Mouse (Mus musculus) ES-E14 (cell line): ENCODE data around the gene Eci3. TPM values are rescaled to one million over a fixed set of nuclear protein-coding genes. Genes with fewer than 3 reads are reported as not detected.
"Not testable (repeated sequence)": the region's sequence is repeated elsewhere in the genome, so short reads cannot be mapped to it uniquely, and the experiment has no call there.

Experiments
- DNase-seq: peaks from one replicate; pipeline ENCODE4 v3.0.0-alpha.2; 2013; ENCODE audit warnings: low read depth, low spot score
- H3K27ac ChIP-seq: 2 replicates; pipeline ENCODE4 v1.5.1; 2012; ENCODE audit warnings: low read depth, mild to moderate bottlenecking, low read length, moderate library complexity, mixed read lengths; ENCODE audit not compliant: poor library complexity, insufficient read depth, severe bottlenecking
- H3K36me3 ChIP-seq: 2 replicates; pipeline ENCODE4 v1.6.1; 2012; ENCODE audit warnings: mild to moderate bottlenecking, low read length, moderate library complexity, mixed read lengths; ENCODE audit not compliant: control insufficient read depth, poor library complexity, insufficient read depth, severe bottlenecking
- H3K4me1 ChIP-seq, 2 experiments: fragments of 150-350 bp in 1 of 2; sonication (generic) in 1 of 2; 2 replicates each; pipeline ENCODE4 v1.6.1; 2012; ENCODE audit warnings: low read length in 2 of 2, mild to moderate bottlenecking in 1 of 2, mixed read lengths in 1 of 2; ENCODE audit not compliant: control insufficient read depth in 2 of 2, insufficient read depth in 2 of 2, poor library complexity in 1 of 2
- H3K4me3 ChIP-seq, 2 experiments: fragments of 150-350 bp in 1 of 2; sonication (generic) in 1 of 2; 2 replicates each; pipeline ENCODE4 v1.5.1; 2012; ENCODE audit warnings: low read length in 2 of 2, low read depth in 1 of 2, mild to moderate bottlenecking in 1 of 2, mixed read lengths in 1 of 2; ENCODE audit not compliant: insufficient read depth in 1 of 2, poor library complexity in 1 of 2, severe bottlenecking in 1 of 2
- H3K9ac ChIP-seq: 2 replicates; pipeline ENCODE4 v1.6.1; 2012; ENCODE audit warnings: low read depth, mild to moderate bottlenecking, low read length, mixed read lengths; ENCODE audit not compliant: poor library complexity, insufficient read depth, severe bottlenecking
- H3K9me3 ChIP-seq: fragments of 150-350 bp; sonication (generic); 2 replicates; pipeline ENCODE4 v1.6.1; 2012; ENCODE audit warnings: low read depth, mild to moderate bottlenecking, low read length; ENCODE audit not compliant: control insufficient read depth, insufficient read depth
- CHD2 ChIP-seq: IDR thresholded peaks from 2 replicates; pipeline ENCODE4 v1.6.1; 2014; ENCODE audit warnings: mild to moderate bottlenecking, low read depth, low read length, inconsistent platforms
- HCFC1 ChIP-seq: IDR thresholded peaks from 2 replicates; pipeline ENCODE4 v1.6.1; 2012; ENCODE audit warnings: low read length, inconsistent platforms, borderline replicate concordance; ENCODE audit not compliant: insufficient read depth
- MAFK ChIP-seq: IDR thresholded peaks from 2 replicates; pipeline ENCODE4 v1.6.1; 2014; ENCODE audit warnings: mild to moderate bottlenecking, low read depth, low read length, inconsistent platforms; ENCODE audit not compliant: insufficient read depth
- ZC3H11A ChIP-seq: IDR thresholded peaks from 2 replicates; pipeline ENCODE4 v1.6.1; 2012; ENCODE audit warnings: low read depth, mild to moderate bottlenecking, inconsistent platforms, low read length, borderline replicate concordance
- ZNF384 ChIP-seq: IDR thresholded peaks from 2 replicates; pipeline ENCODE4 v1.6.1; 2012; ENCODE audit warnings: low read depth, low read length, inconsistent platforms
- in situ Hi-C, 2 experiments: fragments of 600-800 bp; cut with MboI; formaldehyde crosslinking; loops; one replicate each; pipeline ENCODE4 v1.15.1; 2025; ENCODE audit warnings: low sequenced_read_pairs in 2 of 2, inconsistent platforms in 1 of 2; ENCODE audit not compliant: unreplicated experiment in 2 of 2
- total RNA-seq: library from RNA; depleted of rRNA; stranded (reverse); fragments of 300-350 nt; gene quantifications from 2 replicates; pipeline ENCODE4 v1.2.3, GENCODE M21; 2012

The Eci3 gene
- total RNA-seq, 1 experiment: 0.54 TPM

- H3K36me3 ChIP-seq: no peaks in the 10 kb centered on the region; the same call in 1 of the 2 replicates
- peak overlapping the region; percentile 74 to 86; a peak in 3 of 4 replicates for H3K4me3 ChIP-seq
- H3K9ac ChIP-seq: peak overlapping the region; percentile 78; the same call in 1 of the 2 replicates
- peaks cover 0 to 3% of the 10 kb centered on the region in 2 experiments; a peak in 1 of 4 replicates for H3K4me1 ChIP-seq
- TF ChIP-seq ZNF384: no peak
- H3K9me3 ChIP-seq: no peaks in the 10 kb centered on the region
- in situ Hi-C loops: no loop called here
- DNase-seq: no peak
- no peak overlapping the region for H3K27ac ChIP-seq
Observed at GRCm38 (mm10) chr13:34993085-34993484, 29.5 kb upstream of the Eci3 start.

GRCm38 (mm10) chr13:34991581-34992273 is 28.1 kb upstream of the Eci3 start:
- Histone ChIP-seq H3K4me1 (peaks cover 0 to 3% of the 10 kb centered on the region in 2 experiments; a peak in 1 of 4 replicates), H3K36me3 (peaks cover under 1% of the 10 kb centered on the region; the same call in 1 of the 2 replicates), H3K27ac (no peak overlapping the region), H3K9me3 (no peaks in the 10 kb centered on the region), H3K9ac (no peak overlapping the region), H3K4me3 (no peak overlapping the region)
- in situ Hi-C loops: no loop called here
- no peak for DNase-seq
- TF ChIP-seq ZNF384 (no peak), HCFC1 (no peak), MAFK (no peak), CHD2 (no peak), ZC3H11A (no peak)

- H3K27ac ChIP-seq, H3K9me3 ChIP-seq, DNase-seq, H3K36me3 ChIP-seq, H3K4me3 ChIP-seq, H3K4me1 ChIP-seq, in situ Hi-C loops, H3K9ac ChIP-seq: not testable (repeated sequence)
Observed at GRCm38 (mm10) chr13:34983479-34983878, 19.9 kb upstream of the Eci3 start.

DNA sequence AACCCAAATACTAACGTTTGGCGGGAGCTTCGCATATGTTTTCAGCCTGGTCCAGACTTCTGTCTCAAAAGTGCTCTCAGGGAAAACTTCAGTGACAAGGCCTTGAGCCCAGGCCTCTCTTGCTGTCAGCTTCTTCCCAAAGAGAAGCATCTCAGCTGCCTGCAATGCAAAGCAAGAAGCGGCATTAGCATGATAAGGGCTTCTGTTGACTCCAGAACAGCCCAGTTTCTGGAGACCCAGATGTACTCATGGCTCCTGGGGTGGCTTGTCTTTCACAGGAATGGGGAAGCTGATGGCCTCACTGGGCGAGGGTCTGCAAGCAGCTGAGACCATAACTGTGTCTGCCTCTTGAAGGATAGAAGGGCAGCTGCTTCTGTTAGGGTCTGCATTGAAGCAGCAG is 15.0 kb upstream of the Eci3 start:
- in situ Hi-C loops, H3K9ac ChIP-seq, H3K9me3 ChIP-seq, DNase-seq, H3K27ac ChIP-seq, H3K36me3 ChIP-seq, H3K4me3 ChIP-seq: not testable (repeated sequence)
- peaks cover 1 to 12% of the 10 kb centered on the region in 2 experiments; a peak in 3 of 4 replicates for H3K4me1 ChIP-seq

DNA sequence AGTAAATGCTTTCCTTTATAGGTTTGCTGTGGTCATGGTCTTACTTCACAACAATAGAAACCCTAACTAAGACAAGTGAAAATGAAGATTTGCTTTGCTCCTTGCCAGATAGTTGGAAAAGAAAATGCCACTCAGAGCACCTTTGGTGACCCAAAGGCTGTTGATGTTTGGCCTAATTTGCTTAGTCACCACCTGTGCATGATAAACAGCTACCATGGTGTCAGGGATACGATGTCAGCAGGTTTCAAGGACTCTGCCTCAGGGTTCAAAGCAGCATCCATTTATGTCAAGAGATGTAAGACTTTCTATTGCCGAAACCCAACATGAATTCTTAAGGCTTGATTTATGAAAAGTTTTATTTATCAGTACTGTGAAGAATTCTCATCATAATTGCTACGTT is 13.8 kb upstream of the Eci3 start:
- DNase-seq: no peak
- Histone ChIP-seq H3K36me3 (peaks cover 2% of the 10 kb centered on the region), H3K4me3 (no peak overlapping the region), H3K9ac (no peak overlapping the region), H3K27ac (no peak overlapping the region), H3K4me1 (peaks cover 1 to 12% of the 10 kb centered on the region in 2 experiments; a peak in 3 of 4 replicates), H3K9me3 (no peaks in the 10 kb centered on the region)
- in situ Hi-C loops: no loop called here
- no peak for TF ChIP-seq CHD2
- TF ChIP-seq MAFK: peak; percentile 32; the same call in 1 of the 2 replicates
